Mouse (Mus musculus): ENCODE measurements around the gene Duox2.

Gene Duox2

DNA sequence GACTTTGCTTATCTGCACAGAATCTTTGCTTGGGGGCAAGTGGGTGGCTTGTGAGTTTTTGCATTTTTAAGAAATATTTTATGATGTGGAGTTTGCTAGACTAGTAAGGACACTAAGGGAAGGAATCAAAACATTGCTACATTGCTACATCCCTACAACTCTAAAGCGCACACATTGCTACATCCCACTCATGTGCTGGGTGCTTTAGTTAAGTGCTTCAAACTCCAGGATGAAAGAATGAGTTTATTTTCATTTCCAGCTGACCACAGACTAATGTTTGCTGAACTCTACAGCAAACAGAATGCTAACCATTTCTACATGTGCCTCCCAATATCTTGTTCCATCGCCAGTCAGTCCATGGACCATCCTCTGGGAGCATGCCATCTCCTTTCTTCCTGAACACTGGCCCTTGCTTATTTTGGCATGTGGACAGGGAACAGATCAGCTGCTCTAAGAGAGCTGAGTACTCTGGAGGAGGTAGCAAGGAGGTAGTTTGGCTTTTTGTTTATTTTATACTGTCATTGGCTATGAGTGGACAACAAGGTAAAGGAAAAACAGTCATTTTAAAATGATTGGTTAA lies 60.3 kb downstream of the Duox2 start:
- no peak for ATAC-seq (ENCODE audit: low TSS enrichment)

DNA sequence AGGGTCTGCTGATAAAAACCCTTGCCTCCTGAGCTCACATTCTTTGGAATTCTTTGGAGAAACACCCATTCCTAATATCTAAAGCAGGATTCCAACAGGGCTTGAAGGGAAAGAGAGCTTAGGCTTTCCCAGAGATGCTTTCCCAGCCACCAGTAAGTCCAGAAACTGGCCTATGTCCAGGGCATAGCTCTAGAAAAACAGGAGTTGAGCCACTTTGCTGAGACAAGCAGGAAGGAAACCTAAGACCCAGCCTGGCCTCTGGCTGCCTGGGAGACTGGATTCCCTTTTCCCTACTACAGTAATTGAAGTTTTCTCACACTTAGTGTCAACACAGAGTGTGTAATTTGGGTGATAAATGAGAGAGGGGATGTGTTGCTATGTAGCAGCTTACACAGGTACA lies 61.9 kb downstream of the Duox2 start:
- ATAC-seq (ENCODE audit: low TSS enrichment) = no peak

DNA sequence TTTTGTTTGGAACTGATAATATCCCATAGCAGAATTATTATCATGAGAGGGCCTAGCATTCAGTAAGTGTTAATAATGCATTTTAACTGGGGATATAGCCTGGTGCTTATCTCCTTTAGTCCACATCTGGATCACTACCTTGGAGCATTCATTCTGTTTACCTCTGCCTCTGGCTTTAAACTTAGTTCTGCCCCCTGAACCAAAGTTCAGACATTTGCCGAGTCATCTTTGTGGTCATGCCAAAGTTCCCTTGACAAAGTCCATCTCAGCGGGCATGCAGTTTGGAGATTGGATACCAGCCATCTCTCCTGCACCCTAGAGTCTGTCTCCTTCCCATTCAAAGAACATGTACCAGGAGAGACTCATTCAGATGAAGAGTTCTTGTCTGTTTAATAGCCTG lies 62.8 kb downstream of the Duox2 start:
- ATAC-seq (ENCODE audit: low TSS enrichment) = no peak

DNA sequence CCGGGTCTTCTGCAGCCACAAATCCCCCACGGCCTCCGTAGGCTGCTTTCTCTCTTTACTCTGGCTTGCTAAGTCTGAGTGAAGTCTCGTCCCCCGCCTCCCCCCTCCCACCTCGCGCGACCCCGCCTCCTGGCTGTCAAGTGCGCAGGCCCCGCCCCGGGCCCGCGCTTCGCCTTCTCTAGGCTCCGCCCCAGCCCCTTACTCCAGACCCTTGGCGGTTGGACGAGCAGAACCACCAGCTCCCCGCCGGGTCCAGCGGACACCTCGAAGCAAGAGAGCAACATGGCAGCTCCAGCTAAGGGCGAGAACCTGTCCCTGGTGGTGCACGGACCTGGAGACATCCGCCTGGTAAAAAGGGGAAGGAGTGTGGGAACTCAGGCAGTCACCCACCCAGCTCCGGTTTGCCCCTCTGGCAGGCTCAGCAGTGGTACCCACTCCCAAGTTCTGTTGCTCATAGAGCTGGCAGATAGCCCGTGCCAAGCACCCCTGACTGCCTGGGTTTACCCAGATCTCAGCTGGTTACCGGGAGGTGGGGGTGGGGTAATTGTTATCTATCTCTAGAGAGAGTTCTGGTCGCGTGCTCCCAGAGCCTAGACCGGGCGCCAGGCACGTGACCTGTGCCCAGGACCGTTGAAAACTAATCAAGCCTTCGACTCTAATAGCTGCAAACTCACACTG lies 63.5 kb downstream of the Duox2 start, which contains the start of gene Sord:
Gene Sord (plus strand): TSS at position 139 of the 678 bp plus-strand sequence.
- peak; percentile 88 for ATAC-seq (ENCODE audit: low TSS enrichment)

DNA sequence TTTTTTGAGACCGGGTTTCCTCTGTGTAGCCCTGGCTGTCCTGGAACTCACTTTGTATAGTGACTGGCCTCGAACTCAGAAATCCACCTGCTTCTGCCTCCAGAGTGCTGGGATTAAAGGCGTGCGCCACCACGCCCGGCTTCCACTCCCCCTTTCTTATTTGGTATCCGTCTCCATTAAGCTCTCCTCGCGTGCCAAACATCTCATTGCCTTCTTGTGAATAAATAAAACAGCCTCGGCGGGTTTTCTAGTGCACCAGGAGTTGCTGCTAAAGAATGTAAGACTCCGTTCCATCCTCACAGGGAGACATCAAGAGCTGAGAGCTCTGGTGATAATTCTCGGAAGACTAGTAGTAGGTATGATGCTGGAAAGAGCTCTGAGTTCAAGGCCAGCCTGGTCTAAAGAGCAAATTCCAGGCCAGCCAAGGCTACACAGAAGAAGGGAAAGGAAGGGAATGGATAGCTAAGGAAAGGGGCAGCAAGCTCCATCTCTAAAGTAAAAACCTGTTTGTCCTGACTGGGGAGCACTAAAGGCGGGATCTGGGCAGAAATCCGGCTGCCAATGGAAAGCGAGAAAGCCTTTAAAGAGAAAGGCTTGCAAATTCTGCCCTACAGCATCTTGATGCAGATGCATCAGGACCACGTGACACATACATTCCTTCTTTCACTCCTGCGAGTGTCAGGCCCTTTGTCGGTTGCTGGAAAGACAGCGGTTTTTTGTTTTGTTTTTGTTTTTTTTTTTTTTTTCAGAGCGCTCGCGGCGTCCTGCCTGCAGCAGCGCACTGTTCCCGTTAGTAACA lies 64.3 kb downstream of the Duox2 start:
- peak; percentile 84 for ATAC-seq (ENCODE audit: low TSS enrichment)

DNA sequence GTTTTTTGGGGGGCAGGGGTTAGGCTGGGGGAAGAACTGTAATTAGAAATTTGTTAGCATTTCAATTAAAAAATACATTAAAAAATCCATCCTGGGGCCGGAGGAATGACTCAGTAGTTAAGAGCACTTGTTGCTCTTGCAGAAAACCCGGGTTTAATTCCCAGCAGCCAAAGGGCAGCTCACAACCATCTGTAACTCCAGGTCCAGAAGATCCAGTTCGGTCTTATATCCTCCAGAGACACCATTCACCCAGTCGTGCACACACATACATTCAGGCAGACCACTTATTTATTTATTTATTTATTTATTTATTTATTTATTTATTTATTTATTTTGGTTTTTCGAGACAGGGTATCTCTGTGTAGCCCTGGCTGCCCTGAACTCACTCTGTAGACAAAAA lies 64.9 kb downstream of the Duox2 start:
- no peak for ATAC-seq (ENCODE audit: low TSS enrichment)

DNA sequence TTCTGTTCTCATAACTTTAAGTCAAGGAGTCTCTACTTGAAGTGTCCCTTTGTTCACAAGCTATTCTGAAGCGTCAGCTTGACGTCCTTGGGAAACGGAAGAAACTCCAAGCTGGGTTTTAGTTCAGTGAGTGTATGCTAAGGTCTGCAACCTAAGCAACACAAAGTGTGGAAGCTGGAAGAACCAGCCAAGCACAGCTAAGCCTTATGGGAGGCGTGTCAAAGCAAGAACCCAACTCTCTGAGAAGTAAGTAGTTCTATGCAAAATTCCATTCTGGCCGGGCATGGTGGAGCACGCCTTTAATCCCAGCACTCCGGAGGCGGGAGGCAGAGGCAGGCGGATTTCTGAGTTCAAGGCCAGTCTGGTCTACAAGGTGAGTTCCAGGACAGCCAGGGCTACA lies 66.6 kb downstream of the Duox2 start:
- no peak for ATAC-seq (ENCODE audit: low TSS enrichment)

DNA sequence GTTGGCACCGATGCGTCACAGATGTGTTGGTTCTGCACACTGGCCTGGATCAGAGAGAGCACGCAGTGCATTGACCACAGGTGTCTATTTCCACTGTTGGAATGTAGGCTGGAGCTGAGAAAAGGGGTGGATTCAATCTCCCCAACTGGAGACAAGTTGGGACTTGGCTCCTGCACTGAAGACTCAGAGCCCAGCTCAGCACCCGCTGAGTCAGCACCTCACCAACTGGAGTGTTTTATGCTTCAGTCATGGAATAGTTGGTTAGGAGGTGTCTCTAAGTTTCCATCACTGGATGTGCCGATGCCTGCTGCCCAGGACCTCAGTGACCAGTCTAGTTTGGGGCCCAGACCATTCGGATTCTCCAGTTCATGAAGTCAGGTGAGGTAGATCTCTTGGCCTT lies 67.9 kb downstream of the Duox2 start:
- ATAC-seq (ENCODE audit: low TSS enrichment) = no peak

All from frontal cortex, adult (tissue).